Mouse (Mus musculus): Measurements from ENCODE around the gene Dync1li1. TPM values are rescaled to one million over a fixed set of nuclear protein-coding genes. Genes with fewer than 3 reads are reported as not detected.

Gene Dync1li1
- polyA plus RNA-seq, 1 experiment: 18.7 TPM

- Histone ChIP-seq H3K36me3 (ENCODE audit: control insufficient read depth, insufficient read depth, low read length) (no peaks in the 10 kb centered on the region), H3K4me1 (ENCODE audit: control insufficient read depth, insufficient read depth, insufficient read length, low read length) (peaks cover 4% of the 10 kb centered on the region; the same call in 1 of the 2 replicates), H3K27ac (ENCODE audit: insufficient read depth, low read depth, low read length) (no peak overlapping the region), H3K27me3 (ENCODE audit: control insufficient read depth, insufficient read depth, low read length) (0 out of 2 replicates have a peak, but pooled peaks cover 3% of the 10 kb centered on the region), H3K4me3 (ENCODE audit: low read depth, low read length) (no peak overlapping the region)
- TF ChIP-seq POLR2A (IDR thresholded peaks at IDR 0.05; ENCODE audit: low read depth, low read length): no peak
- no peak for TF ChIP-seq CTCF (IDR thresholded peaks at IDR 0.05; ENCODE audit: extremely low read depth, insufficient read length, insufficient replicate concordance, low read depth, low read length)
- 50% methylated on average over 2 of the region's 2 CpGs for WGBS
Observed at GRCm38 (mm10) chr9:114673626-114674025, 15.0 kb upstream of the Dync1li1 start.

- no peaks in the 10 kb centered on the region for H3K4me1 ChIP-seq (ENCODE audit: control insufficient read depth, insufficient read depth, insufficient read length, low read length)
- no peaks in the 10 kb centered on the region for H3K36me3 ChIP-seq (ENCODE audit: control insufficient read depth, insufficient read depth, low read length)
- no peaks in the 10 kb centered on the region for H3K27me3 ChIP-seq (ENCODE audit: control insufficient read depth, insufficient read depth, low read length)
- no peak overlapping the region for H3K4me3 ChIP-seq (ENCODE audit: low read depth, low read length)
- no peak overlapping the region for H3K27ac ChIP-seq (ENCODE audit: insufficient read depth, low read depth, low read length)
- TF ChIP-seq POLR2A (IDR thresholded peaks at IDR 0.05; ENCODE audit: low read depth, low read length): no peak
- no peak for TF ChIP-seq CTCF (IDR thresholded peaks at IDR 0.05; ENCODE audit: extremely low read depth, insufficient read length, insufficient replicate concordance, low read depth, low read length)
- WGBS: 81% methylated on average over 5 of the region's 5 CpGs
Observed at GRCm38 (mm10) chr9:114678576-114678975, 10.0 kb upstream of the Dync1li1 start.

- WGBS: 78% methylated on average over 5 of the region's 5 CpGs
Observed at GRCm38 (mm10) chr9:114679944-114680343, 8.6 kb upstream of the Dync1li1 start.

GRCm38 (mm10) chr9:114680531-114680930 lies 8.1 kb upstream of the Dync1li1 start:
- 84% methylated on average over 6 of the region's 6 CpGs for WGBS
- H3K4me1 ChIP-seq (ENCODE audit: control insufficient read depth, insufficient read depth, insufficient read length, low read length): no peaks in the 10 kb centered on the region
- no peaks in the 10 kb centered on the region for H3K36me3 ChIP-seq (ENCODE audit: control insufficient read depth, insufficient read depth, low read length)
- no peak for TF ChIP-seq CTCF (IDR thresholded peaks at IDR 0.05; ENCODE audit: extremely low read depth, insufficient read length, insufficient replicate concordance, low read depth, low read length)
- TF ChIP-seq POLR2A (IDR thresholded peaks at IDR 0.05; ENCODE audit: low read depth, low read length): no peak
- H3K27ac ChIP-seq (ENCODE audit: insufficient read depth, low read depth, low read length): no peak overlapping the region
- no peak overlapping the region for H3K4me3 ChIP-seq (ENCODE audit: low read depth, low read length)
- H3K27me3 ChIP-seq (ENCODE audit: control insufficient read depth, insufficient read depth, low read length): no peaks in the 10 kb centered on the region

More at GRCm38 (mm10) chr9:114679944-114680343, 8.6 kb upstream of the Dync1li1 start:
- no peak overlapping the region for H3K4me3 ChIP-seq (ENCODE audit: low read depth, low read length)
- no peaks in the 10 kb centered on the region for H3K4me1 ChIP-seq (ENCODE audit: control insufficient read depth, insufficient read depth, insufficient read length, low read length)
- no peak for TF ChIP-seq POLR2A (IDR thresholded peaks at IDR 0.05; ENCODE audit: low read depth, low read length)
- no peak for TF ChIP-seq CTCF (IDR thresholded peaks at IDR 0.05; ENCODE audit: extremely low read depth, insufficient read length, insufficient replicate concordance, low read depth, low read length)
- no peaks in the 10 kb centered on the region for H3K27me3 ChIP-seq (ENCODE audit: control insufficient read depth, insufficient read depth, low read length)
- no peaks in the 10 kb centered on the region for H3K36me3 ChIP-seq (ENCODE audit: control insufficient read depth, insufficient read depth, low read length)
- no peak overlapping the region for H3K27ac ChIP-seq (ENCODE audit: insufficient read depth, low read depth, low read length)

GRCm38 (mm10) chr9:114682193-114682592 lies 6.4 kb upstream of the Dync1li1 start:
- Histone ChIP-seq H3K27me3 (ENCODE audit: control insufficient read depth, insufficient read depth, low read length) (no peaks in the 10 kb centered on the region), H3K4me1 (ENCODE audit: control insufficient read depth, insufficient read depth, insufficient read length, low read length) (peaks cover 8% of the 10 kb centered on the region; the same call in 1 of the 2 replicates), H3K36me3 (ENCODE audit: control insufficient read depth, insufficient read depth, low read length) (no peaks in the 10 kb centered on the region), H3K27ac (ENCODE audit: insufficient read depth, low read depth, low read length) (no peak overlapping the region), H3K4me3 (ENCODE audit: low read depth, low read length) (no peak overlapping the region)
- TF ChIP-seq POLR2A (IDR thresholded peaks at IDR 0.05; ENCODE audit: low read depth, low read length) (no peak), CTCF (IDR thresholded peaks at IDR 0.05; ENCODE audit: extremely low read depth, insufficient read length, insufficient replicate concordance, low read depth, low read length) (no peak)
- 82% methylated on average over 4 of the region's 4 CpGs for WGBS

- Histone ChIP-seq H3K4me1 (ENCODE audit: control insufficient read depth, insufficient read depth, insufficient read length, low read length) (peaks cover 13% of the 10 kb centered on the region), H3K27ac (ENCODE audit: insufficient read depth, low read depth, low read length) (peak overlapping the region; percentile 75), H3K36me3 (ENCODE audit: control insufficient read depth, insufficient read depth, low read length) (no peaks in the 10 kb centered on the region), H3K4me3 (ENCODE audit: low read depth, low read length) (no peak overlapping the region), H3K27me3 (ENCODE audit: control insufficient read depth, insufficient read depth, low read length) (no peaks in the 10 kb centered on the region)
- TF ChIP-seq POLR2A (IDR thresholded peaks at IDR 0.05; ENCODE audit: low read depth, low read length) (no peak), CTCF (IDR thresholded peaks at IDR 0.05; ENCODE audit: extremely low read depth, insufficient read length, insufficient replicate concordance, low read depth, low read length) (no peak)
- 14% methylated on average over 7 of the region's 7 CpGs for WGBS
Observed at GRCm38 (mm10) chr9:114686245-114686644, 2.3 kb upstream of the Dync1li1 start.

- H3K27me3 ChIP-seq (ENCODE audit: control insufficient read depth, insufficient read depth, low read length): no peaks in the 10 kb centered on the region
- H3K27ac ChIP-seq (ENCODE audit: insufficient read depth, low read depth, low read length): no peak overlapping the region
- WGBS: 81% methylated on average over 13 of the region's 13 CpGs
- peaks cover 5% of the 10 kb centered on the region for H3K36me3 ChIP-seq (ENCODE audit: control insufficient read depth, insufficient read depth, low read length)
- TF ChIP-seq CTCF (IDR thresholded peaks at IDR 0.05; ENCODE audit: extremely low read depth, insufficient read length, insufficient replicate concordance, low read depth, low read length): no peak
- TF ChIP-seq POLR2A (IDR thresholded peaks at IDR 0.05; ENCODE audit: low read depth, low read length): no peak
- H3K4me1 ChIP-seq (ENCODE audit: control insufficient read depth, insufficient read depth, insufficient read length, low read length): peaks cover 13% of the 10 kb centered on the region
- H3K4me3 ChIP-seq (ENCODE audit: low read depth, low read length): no peak overlapping the region
Observed at GRCm38 (mm10) chr9:114687639-114688038, 951 bp upstream of the Dync1li1 start.
